Mouse (Mus musculus): ENCODE data around the gene Mitf.

The Mitf gene

GRCm38 (mm10) chr6:97806781-97807743 lies at the start of gene Mitf:
Gene Mitf, plus strand, starts transcription at chr6:97807052.
- in situ Hi-C loops (cut with MboI): no loop called here

- in situ Hi-C loops (cut with MboI): no loop called here
Observed at GRCm38 (mm10) chr6:97757361-97757760, 49.5 kb upstream of the Mitf start.

- in situ Hi-C loops (cut with MboI): no loop called here
Observed at GRCm38 (mm10) chr6:97758884-97759283, 48.0 kb upstream of the Mitf start.

- in situ Hi-C loops (cut with MboI): no loop called here
Observed at GRCm38 (mm10) chr6:97759301-97759700, 47.6 kb upstream of the Mitf start.

GRCm38 (mm10) chr6:97761326-97761725 lies 45.5 kb upstream of the Mitf start:
- in situ Hi-C loops (cut with MboI): no loop called here

GRCm38 (mm10) chr6:97763970-97764369 lies 42.9 kb upstream of the Mitf start:
- in situ Hi-C loops (cut with MboI): no loop called here

GRCm38 (mm10) chr6:97767836-97768235 lies 39.0 kb upstream of the Mitf start:
- in situ Hi-C loops (cut with MboI): no loop called here

- in situ Hi-C loops (cut with MboI): no loop called here
Observed at GRCm38 (mm10) chr6:97769549-97769948, 37.3 kb upstream of the Mitf start.

- in situ Hi-C loops (cut with MboI): no loop called here
Observed at GRCm38 (mm10) chr6:97781316-97781715, 25.5 kb upstream of the Mitf start.

- in situ Hi-C loops (cut with MboI): no loop called here
Observed at GRCm38 (mm10) chr6:97782291-97782690, 24.6 kb upstream of the Mitf start.

- in situ Hi-C loops (cut with MboI): no loop called here
Observed at GRCm38 (mm10) chr6:97786871-97787270, 20.0 kb upstream of the Mitf start.

- in situ Hi-C loops (cut with MboI): no loop called here
Observed at GRCm38 (mm10) chr6:97788361-97788974, 18.4 kb upstream of the Mitf start.

- in situ Hi-C loops (cut with MboI): no loop called here
Observed at GRCm38 (mm10) chr6:97789700-97790099, 17.2 kb upstream of the Mitf start.

- in situ Hi-C loops (cut with MboI): no loop called here
Observed at GRCm38 (mm10) chr6:97792104-97792503, 14.7 kb upstream of the Mitf start.

GRCm38 (mm10) chr6:97795175-97795574 lies 11.7 kb upstream of the Mitf start:
- in situ Hi-C loops (cut with MboI): no loop called here

GRCm38 (mm10) chr6:97800615-97801014 lies 6.2 kb upstream of the Mitf start:
- in situ Hi-C loops (cut with MboI): no loop called here

- in situ Hi-C loops (cut with MboI): no loop called here
Observed at GRCm38 (mm10) chr6:97806051-97806450, 801 bp upstream of the Mitf start.

- in situ Hi-C loops (cut with MboI): no loop called here
Observed at GRCm38 (mm10) chr6:97814191-97814590, 7.3 kb downstream of the Mitf start.

GRCm38 (mm10) chr6:97815723-97816122 lies 8.9 kb downstream of the Mitf start:
- in situ Hi-C loops (cut with MboI): no loop called here

- in situ Hi-C loops (cut with MboI): no loop called here
Observed at GRCm38 (mm10) chr6:97816806-97817205, 10.0 kb downstream of the Mitf start.

- in situ Hi-C loops (cut with MboI): no loop called here
Observed at GRCm38 (mm10) chr6:97818128-97818527, 11.3 kb downstream of the Mitf start.

- in situ Hi-C loops (cut with MboI): no loop called here
Observed at GRCm38 (mm10) chr6:97818948-97819347, 12.1 kb downstream of the Mitf start.

GRCm38 (mm10) chr6:97820505-97820904 lies 13.7 kb downstream of the Mitf start:
- in situ Hi-C loops (cut with MboI): no loop called here
